Mouse (Mus musculus) CH12F3 (cell line): Measurements from ENCODE around the gene Atp5k.

Experiments
- in situ Hi-C: fragments of 300-500 bp; cut with MboI; formaldehyde crosslinking; loops from 2 replicates; pipeline ENCODE4 v1.14.3; 2020; ENCODE audit warnings: low sequenced_read_pairs

Gene Atp5k

DNA sequence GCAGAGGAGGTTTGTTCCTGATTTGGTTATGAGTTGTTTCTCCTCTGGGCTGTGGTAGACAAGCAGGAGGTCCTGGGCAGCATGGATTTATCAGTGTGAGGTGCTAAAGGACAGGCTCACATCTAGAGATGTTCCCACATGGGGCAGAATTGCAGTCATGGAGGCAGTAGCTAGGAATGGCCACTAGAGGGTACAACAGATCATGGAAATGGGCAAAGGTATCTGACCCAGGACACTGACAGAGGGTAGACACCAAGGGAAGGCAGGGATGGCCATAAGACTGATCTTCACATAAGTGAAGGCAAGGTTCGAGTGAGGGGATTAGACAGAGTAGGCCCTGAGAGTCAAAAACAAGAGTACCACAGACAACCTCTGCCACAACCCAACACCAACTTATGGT lies 7.1 kb downstream of the Atp5k start:
- in situ Hi-C loops: no loop called here

DNA sequence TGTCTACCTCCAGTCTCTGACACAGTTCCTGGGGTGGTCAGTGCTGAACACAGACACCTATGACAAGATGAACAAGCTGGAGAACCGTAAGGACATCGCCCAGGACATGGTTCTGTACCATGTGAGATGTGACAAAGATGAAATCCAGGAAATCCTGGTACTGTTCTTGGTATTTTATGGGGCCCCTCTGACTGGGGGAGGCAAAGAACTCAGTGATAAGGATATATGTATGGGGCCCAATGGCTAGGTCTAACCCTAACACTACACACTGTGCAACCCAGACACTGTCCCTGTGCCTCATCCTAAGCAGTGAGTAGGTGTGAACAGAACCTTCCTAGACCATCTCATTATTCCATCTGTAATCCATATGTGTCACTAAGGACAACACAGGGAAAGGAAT lies 10.8 kb downstream of the Atp5k start:
- in situ Hi-C loops: no loop called here

DNA sequence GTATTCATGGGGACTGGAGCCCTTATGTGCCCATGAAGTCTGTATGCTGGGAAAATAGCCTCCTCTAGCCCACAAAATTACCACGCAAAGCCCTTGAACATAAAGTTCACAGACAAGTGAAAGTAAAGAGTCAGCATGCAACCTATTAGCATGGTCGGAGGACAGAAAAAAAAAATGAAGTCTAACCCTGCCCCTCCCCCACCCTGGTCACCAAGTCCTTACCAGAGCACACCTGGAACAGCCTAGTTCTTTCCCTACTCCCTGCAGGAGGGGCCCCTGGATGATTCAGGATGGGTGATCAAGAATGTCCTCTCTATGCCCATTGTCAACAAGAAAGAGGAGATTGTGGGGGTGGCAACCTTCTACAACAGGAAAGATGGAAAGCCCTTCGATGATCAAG lies 11.5 kb downstream of the Atp5k start:
- in situ Hi-C loops: no loop called here

DNA sequence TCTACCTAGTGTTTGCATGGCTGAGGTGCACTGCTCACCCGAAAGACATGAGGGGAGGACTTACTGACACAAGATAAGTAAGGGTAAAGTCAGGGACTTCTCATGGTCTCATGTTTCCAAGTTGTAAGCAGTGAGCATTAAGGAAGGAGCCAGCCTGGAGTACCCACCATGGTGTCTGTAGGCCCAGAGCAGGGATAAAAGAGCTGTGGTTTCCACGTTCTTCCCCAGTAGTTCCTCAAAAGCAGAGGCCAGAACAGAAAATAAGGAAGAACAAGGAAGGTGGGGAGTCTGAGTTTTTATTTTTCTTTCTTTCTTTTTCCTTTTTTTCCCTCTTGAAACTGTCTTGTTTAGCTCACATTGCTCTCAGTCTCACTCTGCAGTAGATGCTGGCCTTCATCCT lies 19.5 kb downstream of the Atp5k start:
- in situ Hi-C loops: no loop called here

DNA sequence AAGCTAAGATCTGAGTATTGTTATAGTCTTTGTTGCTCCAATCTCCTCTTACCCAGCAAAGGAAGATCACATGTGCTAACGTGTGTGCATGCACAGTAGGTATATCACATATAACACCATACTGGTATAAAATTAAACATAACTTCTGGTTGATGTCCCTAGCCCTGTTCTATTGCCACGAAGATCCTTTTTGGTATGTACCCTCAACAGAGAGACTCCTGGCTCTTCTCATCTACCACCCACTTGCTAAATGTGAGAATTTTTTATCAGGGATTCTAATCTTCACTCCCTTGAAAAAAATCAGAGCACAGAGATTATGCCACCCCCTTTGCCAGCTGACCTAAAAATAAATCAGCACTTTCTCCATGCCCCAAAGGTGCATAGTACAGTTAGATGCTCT lies 27.3 kb downstream of the Atp5k start:
- in situ Hi-C loops: no loop called here

DNA sequence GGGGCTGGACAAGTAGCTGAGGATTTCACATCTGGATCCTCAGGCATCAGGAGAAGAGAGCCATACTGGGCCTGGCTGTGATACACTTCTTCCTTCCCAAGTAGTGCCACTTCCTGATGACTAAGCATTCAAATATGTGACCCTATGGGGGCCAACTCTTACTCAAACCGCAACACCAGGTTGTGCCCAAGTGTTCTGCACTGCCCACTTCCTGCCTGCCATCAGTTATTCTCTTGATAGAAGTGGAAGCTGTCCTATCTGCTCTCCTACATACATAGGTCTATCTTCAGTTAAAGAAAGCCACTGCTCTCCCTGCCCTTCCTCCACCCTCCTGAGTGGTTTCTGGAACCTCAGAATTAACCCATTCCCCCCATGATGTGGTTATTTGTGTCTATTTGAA lies 28.8 kb downstream of the Atp5k start:
- in situ Hi-C loops: no loop called here

DNA sequence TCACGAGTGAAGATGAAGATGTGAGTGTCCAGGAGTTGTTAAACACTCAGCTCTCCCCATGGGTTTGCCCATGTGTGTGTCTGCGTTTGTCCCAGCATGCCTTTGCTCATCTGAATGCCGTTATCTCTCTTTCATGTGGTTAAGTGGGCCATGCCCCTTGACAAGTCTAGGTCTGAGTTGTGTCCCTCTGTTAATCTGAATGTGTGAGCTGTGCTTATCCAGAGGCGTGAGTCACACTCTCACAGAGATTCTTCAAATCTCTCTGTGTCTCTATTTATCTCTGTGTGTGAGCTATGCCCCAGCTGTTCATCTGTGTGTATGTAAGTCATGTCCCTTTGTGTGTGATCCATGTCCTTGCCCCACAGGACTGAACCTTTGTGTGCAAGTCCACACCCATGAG lies 30.8 kb downstream of the Atp5k start:
- in situ Hi-C loops: no loop called here

DNA sequence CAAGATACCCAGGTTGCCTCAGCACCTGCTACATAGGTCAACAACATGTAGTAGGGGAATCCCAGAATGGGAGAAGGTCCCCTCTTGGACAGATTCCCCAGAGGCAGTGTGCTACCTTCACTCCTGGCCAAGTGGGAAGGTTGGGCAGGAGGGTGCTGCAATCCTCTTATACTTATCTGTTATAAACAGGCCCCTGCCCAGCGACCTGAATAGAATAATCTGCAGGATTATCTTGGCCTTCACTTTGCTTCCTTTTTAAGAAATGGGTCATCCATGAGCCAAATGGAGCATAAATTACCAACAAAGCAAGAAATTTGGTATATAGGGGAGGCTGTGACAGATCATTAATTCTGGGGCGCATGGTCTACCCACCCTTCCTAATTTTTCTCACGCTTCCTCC lies 44.5 kb downstream of the Atp5k start:
- in situ Hi-C loops: no loop called here

DNA sequence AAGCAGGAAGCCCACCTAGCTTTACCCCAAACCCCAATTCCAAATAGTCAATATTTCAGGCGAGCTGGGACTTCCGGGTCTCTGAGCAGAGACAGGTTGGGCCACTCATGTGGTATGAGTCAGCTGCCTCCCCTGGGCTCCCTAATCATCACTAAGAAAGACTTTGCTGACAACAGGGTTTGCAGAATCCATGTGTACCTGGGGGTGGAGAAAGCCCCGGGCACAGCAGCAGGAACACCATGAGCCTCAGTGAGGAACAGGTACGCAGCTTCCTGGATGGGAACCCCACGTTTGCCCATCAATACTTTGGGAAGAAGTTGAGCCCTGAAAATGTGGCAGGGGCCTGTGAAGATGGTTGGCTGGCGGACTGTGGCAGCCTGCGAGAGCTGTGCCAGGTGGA lies 46.0 kb downstream of the Atp5k start, which contains the start of gene Pde6b:
Pde6b (plus strand) TSS at position 191 of the 400 bp plus-strand sequence.
- in situ Hi-C loops: no loop called here

DNA sequence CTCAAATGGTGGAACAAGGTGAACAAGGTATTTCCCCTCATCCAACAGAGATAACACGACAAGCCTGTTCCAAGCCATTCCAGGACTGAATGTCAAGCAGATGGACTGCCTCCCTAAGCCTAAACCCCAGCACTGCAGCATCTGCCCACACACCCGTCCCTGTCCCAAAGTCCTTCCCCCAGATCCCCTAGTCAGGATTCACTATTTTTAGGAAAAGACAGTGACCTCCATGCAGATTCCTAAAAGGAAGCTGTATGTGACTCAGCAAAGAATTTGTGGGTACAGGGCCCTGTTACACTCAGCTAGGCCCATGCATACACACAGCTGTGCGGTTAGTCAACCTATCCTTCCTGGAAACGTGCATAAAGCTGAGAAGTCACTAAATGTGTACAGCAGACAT lies 47.8 kb downstream of the Atp5k start:
- in situ Hi-C loops: no loop called here

DNA sequence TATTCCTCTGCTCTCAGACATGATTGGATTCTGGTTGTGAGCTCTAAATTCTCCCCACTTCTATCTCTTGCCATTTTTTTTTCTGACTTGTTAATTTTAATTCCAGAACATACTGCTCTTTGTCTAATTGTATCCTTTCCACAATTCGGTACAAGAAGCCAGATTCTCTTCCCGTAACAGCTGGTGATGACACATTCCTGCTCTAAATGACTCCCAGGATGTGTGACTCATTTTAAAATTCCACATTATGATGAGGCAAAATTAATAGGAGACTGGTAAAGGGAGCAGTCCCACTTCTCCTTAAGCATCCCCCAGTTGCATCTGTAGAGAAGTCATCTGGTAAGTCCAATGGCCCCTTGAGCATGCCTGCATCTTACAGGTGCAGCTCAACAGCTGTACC lies 48.6 kb downstream of the Atp5k start:
- in situ Hi-C loops: no loop called here
